Mouse (Mus musculus): ENCODE measurements at regions not wholly inside any gene's neighbourhood (a gene's known extent, or its start where the extent isn't known, plus 50 kb on each side); places are given as distances from the start of the nearest gene placed in this dataset.

DNA sequence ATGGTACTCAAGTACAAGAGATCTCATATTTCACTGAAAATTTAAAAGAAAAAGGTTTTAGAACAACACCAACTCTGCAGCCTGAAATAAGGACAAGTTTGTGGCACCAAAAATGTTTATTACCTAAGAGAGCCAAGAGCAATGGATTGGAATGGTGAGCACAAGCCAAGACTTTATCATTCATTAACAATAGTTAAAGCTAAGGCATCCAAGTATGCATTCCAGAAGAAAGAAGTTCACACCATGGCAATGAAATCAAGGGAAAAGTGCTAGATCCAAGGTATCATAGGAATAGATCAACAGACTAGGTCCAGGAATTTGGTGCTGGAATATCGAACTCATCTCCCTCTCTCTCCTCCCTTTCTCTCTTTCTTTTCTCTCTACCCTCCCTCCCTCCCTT is 63.8 kb upstream of the P3h2 start:
- no peak for DNase-seq (ENCODE audit: low spot score in 2 of 2)

DNA sequence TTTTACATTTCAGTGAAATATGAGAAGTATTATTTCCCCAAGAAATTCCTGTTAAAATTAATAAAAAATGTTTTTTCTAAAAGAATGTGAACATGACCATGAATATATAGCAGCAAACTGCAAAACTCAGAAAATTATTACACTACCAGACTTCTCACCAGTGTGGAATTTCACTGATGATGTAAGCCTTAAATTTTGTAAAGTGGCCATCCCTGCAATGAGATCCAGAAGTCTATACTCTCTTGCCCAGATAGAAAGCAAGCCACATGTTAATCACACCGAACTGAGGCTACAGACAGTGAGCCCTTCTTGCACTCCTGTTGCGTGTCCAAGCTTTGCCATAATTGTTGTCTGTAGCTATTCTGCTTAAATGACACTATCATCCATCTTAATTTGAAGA is 62.6 kb upstream of the P3h2 start:
- DNase-seq (ENCODE audit: low spot score in 2 of 2): no peak

DNA sequence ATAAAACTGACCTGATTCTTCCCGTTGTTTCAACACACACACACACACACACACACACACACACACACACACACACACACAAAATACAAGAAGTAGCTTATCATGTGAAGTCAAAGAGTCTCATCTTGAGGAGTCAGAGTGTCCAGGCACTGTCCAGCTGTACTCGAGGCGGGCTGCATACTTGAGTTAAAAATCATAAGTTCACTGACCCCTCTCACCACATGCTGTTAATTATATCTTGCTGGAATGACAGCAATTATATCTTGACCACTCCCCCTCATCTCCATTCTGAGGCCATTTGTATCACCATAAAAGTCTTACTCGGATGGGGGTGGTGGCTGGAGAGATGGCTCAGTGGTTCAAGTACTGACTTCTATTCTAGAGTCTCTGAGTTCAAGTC is 58.5 kb upstream of the P3h2 start:
- no peak for DNase-seq (ENCODE audit: low spot score in 2 of 2)

DNA sequence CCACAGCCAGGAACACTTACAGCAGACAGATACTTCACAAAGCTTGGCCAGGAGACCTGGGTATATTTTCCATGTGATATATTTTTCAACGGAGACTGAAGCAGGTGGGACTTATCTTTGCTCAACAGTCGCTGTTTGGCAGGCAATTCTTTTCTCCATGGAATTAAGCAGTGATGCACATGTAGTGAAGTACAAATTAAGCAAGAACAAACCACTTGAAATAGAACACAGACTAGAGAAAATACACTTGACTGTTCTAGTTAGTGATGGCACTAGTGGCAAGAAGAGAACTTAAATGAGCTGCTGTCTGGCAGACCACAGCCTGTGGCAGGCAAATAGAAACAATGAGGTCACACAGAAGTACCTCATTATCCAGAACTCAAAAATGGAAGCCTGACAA is 57.8 kb upstream of the P3h2 start:
- DNase-seq (ENCODE audit: low spot score in 2 of 2): no peak

DNA sequence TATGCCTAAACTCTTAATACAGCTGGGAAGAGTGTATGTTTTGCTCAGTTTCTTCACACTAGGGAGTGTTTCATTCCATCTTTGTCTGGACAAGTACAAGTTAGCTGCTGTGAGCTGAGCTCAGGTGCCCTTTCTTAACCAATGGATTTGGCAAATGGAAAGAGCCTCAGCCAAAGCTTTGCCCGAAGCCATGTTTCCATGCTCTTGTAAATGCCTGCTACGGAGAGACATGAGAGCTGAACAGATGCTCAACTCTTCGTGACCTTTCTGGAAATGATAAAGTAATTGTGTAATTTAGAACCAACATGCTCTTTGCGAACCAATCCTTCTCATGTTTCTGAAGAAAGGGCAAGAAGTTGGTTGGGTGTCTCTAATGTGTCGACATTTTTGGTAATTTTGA is 52.0 kb upstream of the P3h2 start:
- DNase-seq (ENCODE audit: low spot score in 2 of 2): no peak

Data from frontal cortex, postnatal 36 days (tissue).